Mouse (Mus musculus): Measurements from ENCODE around the gene Ccn2.

DNA sequence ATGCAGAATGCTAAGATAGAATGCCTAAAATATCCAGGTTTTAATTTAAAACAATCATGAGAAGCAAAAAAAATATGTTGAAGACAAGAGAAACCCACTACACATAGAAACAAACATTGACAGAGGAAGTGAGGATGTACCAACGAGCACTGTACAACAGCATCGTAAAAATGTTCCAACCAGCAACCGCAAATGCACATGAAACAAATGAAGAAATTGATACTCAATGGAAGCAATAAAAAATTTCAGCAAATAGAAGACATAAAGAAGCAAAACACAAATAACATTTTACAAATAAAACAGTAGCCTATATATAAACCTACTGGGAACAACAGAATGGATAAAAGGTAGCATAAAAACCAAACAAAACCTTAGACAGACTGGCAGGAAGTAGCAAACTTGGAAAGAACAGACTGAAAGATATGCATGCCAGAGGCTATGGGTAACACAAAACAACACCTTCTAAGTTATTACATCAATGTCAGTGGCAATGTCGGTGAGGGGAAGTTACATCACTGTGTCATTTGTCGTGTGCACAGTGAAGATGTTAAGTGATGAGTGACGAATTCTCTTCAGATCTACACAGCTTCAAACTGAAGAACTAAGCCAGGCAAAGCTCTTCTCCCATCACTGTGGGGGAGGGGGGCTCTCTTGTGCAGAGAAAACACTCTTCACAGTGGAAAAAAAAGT, 45.1 kb downstream of the Ccn2 start:
- no peak for TF ChIP-seq CTCF (IDR thresholded peaks at IDR 0.05; ENCODE audit: insufficient read depth, low read length)
- TF ChIP-seq POLR2A (IDR thresholded peaks at IDR 0.05; ENCODE audit: borderline replicate concordance, extremely low read depth, low read depth, low read length), result no peak

Measured in lung, adult 2 months (tissue).